Mouse (Mus musculus): Measurements from ENCODE around the gene Zfp488. TPM values are rescaled to one million over a fixed set of nuclear protein-coding genes. Genes with fewer than 3 reads are reported as not detected.
A peak's percentile ranks its signal among the peaks of the same experiment; 100 is the strongest.

Gene Zfp488
- polyA plus RNA-seq, 1 experiment from 2014 or later: 0.43 TPM

GRCm38 (mm10) chr14:33997427-33997826 lies 18.9 kb upstream of the Zfp488 start:
- no peak overlapping the region for H3K27ac ChIP-seq (replicated peaks; ENCODE audit: low read depth, low read length)
- no peaks in the 10 kb centered on the region for H3K27me3 ChIP-seq (ENCODE audit: control insufficient read depth, insufficient read depth, low read length)
- H3K9me3 ChIP-seq (replicated peaks; ENCODE audit: control insufficient read depth, low read length): no peaks in the 10 kb centered on the region
- H3K36me3 ChIP-seq (replicated peaks; ENCODE audit: control insufficient read depth, insufficient read depth, low read depth, low read length): no peaks in the 10 kb centered on the region
- H3K9ac ChIP-seq (replicated peaks; ENCODE audit: low read length): no peak overlapping the region
- 66% methylated on average over 6 of the region's 6 CpGs for WGBS
- no peaks in the 10 kb centered on the region for H3K4me1 ChIP-seq (ENCODE audit: control insufficient read depth, insufficient read depth, low read length)
- no peak overlapping the region for H3K4me3 ChIP-seq (ENCODE audit: low read depth, low read length)
- no peak for ATAC-seq (replicated peaks; ENCODE audit: insufficient number of reproducible peaks, low FRiP score, low TSS enrichment, low read depth)
- DNase-seq (ENCODE audit: low spot score): peak; percentile 8
- H3K4me2 ChIP-seq (ENCODE audit: low read depth, low read length): no peak overlapping the region

GRCm38 (mm10) chr14:33993521-33994289 lies 15.1 kb upstream of the Zfp488 start:
- Histone ChIP-seq H3K4me3 (ENCODE audit: low read depth, low read length) (no peak overlapping the region), H3K36me3 (replicated peaks; ENCODE audit: control insufficient read depth, insufficient read depth, low read depth, low read length) (no peaks in the 10 kb centered on the region), H3K4me2 (ENCODE audit: low read depth, low read length) (no peak overlapping the region), H3K9me3 (replicated peaks; ENCODE audit: control insufficient read depth, low read length) (no peaks in the 10 kb centered on the region), H3K27me3 (ENCODE audit: control insufficient read depth, insufficient read depth, low read length) (no peaks in the 10 kb centered on the region), H3K27ac (replicated peaks; ENCODE audit: low read depth, low read length) (no peak overlapping the region), H3K9ac (replicated peaks; ENCODE audit: low read length) (no peak overlapping the region), H3K4me1 (ENCODE audit: control insufficient read depth, insufficient read depth, low read length) (no peaks in the 10 kb centered on the region)
- 90% methylated on average over 6 of the region's 6 CpGs for WGBS
- DNase-seq (ENCODE audit: low spot score) (no peak), ATAC-seq (replicated peaks; ENCODE audit: insufficient number of reproducible peaks, low FRiP score, low TSS enrichment, low read depth) (no peak)

GRCm38 (mm10) chr14:33993051-33993450 lies 14.5 kb upstream of the Zfp488 start:
- Histone ChIP-seq H3K36me3 (replicated peaks; ENCODE audit: control insufficient read depth, insufficient read depth, low read depth, low read length) (no peaks in the 10 kb centered on the region), H3K27ac (replicated peaks; ENCODE audit: low read depth, low read length) (no peak overlapping the region), H3K4me3 (ENCODE audit: low read depth, low read length) (no peak overlapping the region), H3K4me2 (ENCODE audit: low read depth, low read length) (no peak overlapping the region), H3K9me3 (replicated peaks; ENCODE audit: control insufficient read depth, low read length) (no peaks in the 10 kb centered on the region), H3K27me3 (ENCODE audit: control insufficient read depth, insufficient read depth, low read length) (no peaks in the 10 kb centered on the region), H3K9ac (replicated peaks; ENCODE audit: low read length) (no peak overlapping the region), H3K4me1 (ENCODE audit: control insufficient read depth, insufficient read depth, low read length) (no peaks in the 10 kb centered on the region)
- 88% methylated on average over 9 of the region's 9 CpGs for WGBS
- DNase-seq (ENCODE audit: low spot score) (no peak), ATAC-seq (replicated peaks; ENCODE audit: insufficient number of reproducible peaks, low FRiP score, low TSS enrichment, low read depth) (no peak)

- Histone ChIP-seq H3K9me3 (replicated peaks; ENCODE audit: control insufficient read depth, low read length) (no peaks in the 10 kb centered on the region), H3K27ac (replicated peaks; ENCODE audit: low read depth, low read length) (no peak overlapping the region), H3K9ac (replicated peaks; ENCODE audit: low read length) (no peak overlapping the region), H3K4me2 (ENCODE audit: low read depth, low read length) (no peak overlapping the region), H3K4me1 (ENCODE audit: control insufficient read depth, insufficient read depth, low read length) (no peaks in the 10 kb centered on the region), H3K27me3 (ENCODE audit: control insufficient read depth, insufficient read depth, low read length) (no peaks in the 10 kb centered on the region), H3K36me3 (replicated peaks; ENCODE audit: control insufficient read depth, insufficient read depth, low read depth, low read length) (no peaks in the 10 kb centered on the region), H3K4me3 (ENCODE audit: low read depth, low read length) (no peak overlapping the region)
- ATAC-seq (replicated peaks; ENCODE audit: insufficient number of reproducible peaks, low FRiP score, low TSS enrichment, low read depth) (no peak), DNase-seq (ENCODE audit: low spot score) (no peak)
- 69% methylated on average over 4 of the region's 4 CpGs for WGBS
Measured at GRCm38 (mm10) chr14:33991971-33992370, 13.4 kb upstream of the Zfp488 start.

GRCm38 (mm10) chr14:33989201-33989600 lies 10.6 kb upstream of the Zfp488 start:
- Histone ChIP-seq H3K9me3 (replicated peaks; ENCODE audit: control insufficient read depth, low read length) (no peaks in the 10 kb centered on the region), H3K36me3 (replicated peaks; ENCODE audit: control insufficient read depth, insufficient read depth, low read depth, low read length) (no peaks in the 10 kb centered on the region), H3K4me3 (ENCODE audit: low read depth, low read length) (no peak overlapping the region), H3K9ac (replicated peaks; ENCODE audit: low read length) (no peak overlapping the region), H3K4me2 (ENCODE audit: low read depth, low read length) (no peak overlapping the region), H3K27ac (replicated peaks; ENCODE audit: low read depth, low read length) (no peak overlapping the region), H3K27me3 (ENCODE audit: control insufficient read depth, insufficient read depth, low read length) (no peaks in the 10 kb centered on the region), H3K4me1 (ENCODE audit: control insufficient read depth, insufficient read depth, low read length) (no peaks in the 10 kb centered on the region)
- ATAC-seq (replicated peaks; ENCODE audit: insufficient number of reproducible peaks, low FRiP score, low TSS enrichment, low read depth) (no peak), DNase-seq (ENCODE audit: low spot score) (no peak)
- 64% methylated on average over 3 of the region's 3 CpGs for WGBS

- DNase-seq (ENCODE audit: low spot score) (peak; percentile 15), ATAC-seq (replicated peaks; ENCODE audit: insufficient number of reproducible peaks, low FRiP score, low TSS enrichment, low read depth) (no peak)
- 24% methylated on average over 7 of the region's 7 CpGs for WGBS
- H3K27me3 ChIP-seq (ENCODE audit: control insufficient read depth, insufficient read depth, low read length): no peaks in the 10 kb centered on the region
- H3K4me1 ChIP-seq (ENCODE audit: control insufficient read depth, insufficient read depth, low read length): no peaks in the 10 kb centered on the region
- no peaks in the 10 kb centered on the region; the same call in 1 of the 2 replicates for H3K36me3 ChIP-seq (replicated peaks; ENCODE audit: control insufficient read depth, insufficient read depth, low read depth, low read length)
- no peak overlapping the region for H3K9ac ChIP-seq (replicated peaks; ENCODE audit: low read length)
- no peak overlapping the region for H3K4me2 ChIP-seq (ENCODE audit: low read depth, low read length)
- no peak overlapping the region for H3K4me3 ChIP-seq (ENCODE audit: low read depth, low read length)
- H3K27ac ChIP-seq (replicated peaks; ENCODE audit: low read depth, low read length): no peak overlapping the region
- H3K9me3 ChIP-seq (replicated peaks; ENCODE audit: control insufficient read depth, low read length): no peaks in the 10 kb centered on the region
Measured at GRCm38 (mm10) chr14:33977748-33978147, 816 bp downstream of the Zfp488 start.

- 35% methylated on average over 5 of the region's 5 CpGs for WGBS
- H3K4me3 ChIP-seq (ENCODE audit: low read depth, low read length): no peak overlapping the region
- no peaks in the 10 kb centered on the region for H3K4me1 ChIP-seq (ENCODE audit: control insufficient read depth, insufficient read depth, low read length)
- no peak for ATAC-seq (replicated peaks; ENCODE audit: insufficient number of reproducible peaks, low FRiP score, low TSS enrichment, low read depth)
- H3K9me3 ChIP-seq (replicated peaks; ENCODE audit: control insufficient read depth, low read length): no peaks in the 10 kb centered on the region
- no peaks in the 10 kb centered on the region for H3K27me3 ChIP-seq (ENCODE audit: control insufficient read depth, insufficient read depth, low read length)
- DNase-seq (ENCODE audit: low spot score): no peak
- H3K4me2 ChIP-seq (ENCODE audit: low read depth, low read length): no peak overlapping the region
- no peak overlapping the region for H3K9ac ChIP-seq (replicated peaks; ENCODE audit: low read length)
- H3K36me3 ChIP-seq (replicated peaks; ENCODE audit: control insufficient read depth, insufficient read depth, low read depth, low read length): no peaks in the 10 kb centered on the region; the same call in 1 of the 2 replicates
- H3K27ac ChIP-seq (replicated peaks; ENCODE audit: low read depth, low read length): no peak overlapping the region
Measured at GRCm38 (mm10) chr14:33974752-33975151, 3.8 kb downstream of the Zfp488 start.

GRCm38 (mm10) chr14:33972679-33973078 lies 5.9 kb downstream of the Zfp488 start:
- H3K4me2 ChIP-seq (ENCODE audit: low read depth, low read length): no peak overlapping the region
- H3K27ac ChIP-seq (replicated peaks; ENCODE audit: low read depth, low read length): no peak overlapping the region
- no peaks in the 10 kb centered on the region for H3K27me3 ChIP-seq (ENCODE audit: control insufficient read depth, insufficient read depth, low read length)
- ATAC-seq (replicated peaks; ENCODE audit: insufficient number of reproducible peaks, low FRiP score, low TSS enrichment, low read depth) (no peak), DNase-seq (ENCODE audit: low spot score) (peak; percentile 33)
- H3K9me3 ChIP-seq (replicated peaks; ENCODE audit: control insufficient read depth, low read length): no peaks in the 10 kb centered on the region
- H3K4me1 ChIP-seq (ENCODE audit: control insufficient read depth, insufficient read depth, low read length): no peaks in the 10 kb centered on the region
- WGBS: 42% methylated on average over 7 of the region's 7 CpGs
- no peak overlapping the region for H3K4me3 ChIP-seq (ENCODE audit: low read depth, low read length)
- H3K9ac ChIP-seq (replicated peaks; ENCODE audit: low read length): no peak overlapping the region
- no peaks in the 10 kb centered on the region for H3K36me3 ChIP-seq (replicated peaks; ENCODE audit: control insufficient read depth, insufficient read depth, low read depth, low read length)
